Mouse (Mus musculus): ENCODE measurements at regions not wholly inside any gene's neighbourhood (a gene's known extent, or its start where the extent isn't known, plus 50 kb on each side); places are given as distances from the start of the nearest gene placed in this dataset.
A peak's percentile ranks its signal among the peaks of the same experiment; 100 is the strongest.

- TF ChIP-seq TCF12 (IDR thresholded peaks at IDR 0.05; ENCODE audit: low read depth, low read length) (no peak), ETS1 (conservative IDR thresholded peaks at IDR 0.05; ENCODE audit: low read depth, low read length) (no peak), MEF2A (IDR thresholded peaks at IDR 0.05; ENCODE audit: borderline replicate concordance, low read depth, low read length) (no peak), CTCF (conservative IDR thresholded peaks at IDR 0.05 in 1 of 2, IDR thresholded peaks at IDR 0.05 in 1 of 2; ENCODE audit: low read depth in 2 of 2, low read length in 2 of 2) (0 out of 4 replicates have a peak, but pooled peaks of 1 of the 2 experiments have one; percentile 11), CHD2 (IDR thresholded peaks at IDR 0.05; ENCODE audit: low read length) (no peak), POLR2A (IDR thresholded peaks at IDR 0.05; ENCODE audit: low read depth, low read length) (no peak), RAD21 (IDR thresholded peaks at IDR 0.05; ENCODE audit: low read depth, low read length) (no peak), POLR2AphosphoS2 (IDR thresholded peaks at IDR 0.05; ENCODE audit: low read depth, low read length) (no peak), JUN (IDR thresholded peaks at IDR 0.05; ENCODE audit: insufficient read depth, low read depth, low read length) (no peak), JUND (conservative IDR thresholded peaks at IDR 0.05; ENCODE audit: low read depth, low read length) (no peak), MAX (IDR thresholded peaks at IDR 0.05; ENCODE audit: low read length) (no peak), MXI1 (IDR thresholded peaks at IDR 0.05; ENCODE audit: low read depth, low read length) (no peak), EP300 (IDR thresholded peaks at IDR 0.05; ENCODE audit: low read length) (no peak)
Observed at GRCm38 (mm10) chr7:90035396-90035795, 54.6 kb upstream of the Eed start.

Measured in CH12.LX (cell line).